Mouse (Mus musculus): ENCODE measurements around the gene Dab1.

Gene Dab1

DNA sequence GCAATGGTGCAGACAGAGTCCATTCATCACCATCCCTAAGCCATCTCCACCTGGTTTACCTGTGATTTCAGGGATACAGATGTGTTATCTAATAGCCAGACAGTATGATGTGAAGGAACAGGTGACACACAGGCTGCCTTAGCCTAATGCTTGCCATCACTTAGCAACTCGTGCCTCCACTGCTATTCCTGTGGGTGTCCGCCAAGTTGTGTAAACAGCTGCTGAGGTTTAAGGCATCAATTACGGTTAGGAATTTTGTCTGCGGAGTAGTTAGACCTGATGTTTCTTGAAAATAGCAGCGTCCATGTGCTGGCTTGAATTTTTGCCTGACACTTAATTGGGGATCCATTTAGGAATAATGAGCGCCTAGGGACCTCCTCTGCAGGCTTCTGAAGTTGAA is 487.1 kb downstream of the Dab1 start:
- no peak for DNase-seq (ENCODE audit: low spot score in 2 of 2)

DNA sequence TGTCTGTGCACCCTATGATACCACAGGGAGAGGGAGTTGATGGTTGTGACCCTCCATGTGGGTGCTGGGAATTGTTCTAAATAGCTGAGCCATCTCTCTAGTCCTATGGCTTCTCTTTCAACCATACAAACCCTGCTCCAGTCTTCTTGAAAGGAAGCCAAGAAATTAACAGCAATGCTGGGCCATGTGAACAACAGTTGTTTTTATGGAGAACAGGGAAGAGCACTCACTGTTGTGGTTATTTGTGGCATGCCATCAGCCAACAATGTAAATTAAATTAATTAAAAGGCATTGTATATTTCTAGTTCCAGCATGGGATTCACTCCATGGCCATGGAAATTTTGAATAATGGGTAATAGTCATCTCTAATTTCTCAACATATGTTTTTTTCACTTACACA is 492.5 kb downstream of the Dab1 start:
- DNase-seq (ENCODE audit: low spot score in 2 of 2): no peak

DNA sequence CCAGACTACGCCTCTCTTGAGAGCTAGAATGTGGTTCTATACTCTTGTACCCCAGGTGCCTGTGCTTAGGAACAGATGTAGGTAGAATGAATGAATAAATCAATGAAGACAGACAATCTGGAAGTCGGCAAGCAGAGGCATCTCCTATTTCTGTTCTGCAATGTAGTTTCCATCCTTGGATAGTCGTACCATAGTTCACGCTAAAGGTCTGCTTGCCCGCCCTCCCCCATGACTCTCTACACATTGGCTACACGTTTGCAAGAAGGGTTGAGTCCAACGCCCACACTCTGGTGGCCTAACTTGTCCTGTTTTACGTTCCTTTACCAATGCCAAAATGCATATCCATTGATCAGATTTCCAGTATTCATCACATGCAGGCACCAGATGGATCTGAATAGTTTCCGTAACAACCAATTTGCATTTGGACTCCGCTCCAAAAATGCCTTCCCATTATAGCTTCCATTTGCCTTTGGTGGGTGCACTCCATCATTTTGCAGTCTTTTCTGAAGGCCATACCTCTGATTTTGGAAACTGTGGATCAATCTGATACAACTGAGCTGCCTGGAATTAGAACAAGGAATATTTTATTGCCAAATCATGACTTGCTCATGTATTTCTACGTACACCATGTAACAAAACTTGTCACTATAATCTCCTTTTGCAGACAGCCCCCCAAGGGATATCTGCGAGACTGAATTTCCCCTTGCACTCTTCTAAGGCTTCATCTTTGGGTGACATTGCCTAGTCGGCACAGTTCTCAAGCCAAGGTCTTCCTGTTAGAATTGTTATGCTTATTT is 494.2 kb downstream of the Dab1 start:
- peak; percentile 31 to 63 for DNase-seq (ENCODE audit: low spot score in 2 of 2)

DNA sequence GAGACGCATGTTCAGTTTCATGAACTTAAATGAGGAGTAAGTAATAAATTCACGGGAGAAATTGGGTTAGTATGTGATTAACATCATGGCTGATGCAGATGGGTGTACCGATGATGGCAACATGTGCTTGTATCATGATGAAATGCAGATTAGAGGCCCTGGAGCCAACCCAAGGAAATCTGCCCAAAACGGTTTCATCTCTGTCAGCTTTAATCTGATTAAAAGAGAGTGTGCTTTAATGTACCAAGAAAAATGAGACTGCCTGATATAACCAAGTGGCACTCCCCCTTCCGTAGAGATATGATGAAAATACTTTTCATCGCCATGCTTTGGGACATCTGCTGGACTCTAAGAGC is 494.8 kb downstream of the Dab1 start:
- DNase-seq (ENCODE audit: low spot score in 2 of 2): no peak

DNA sequence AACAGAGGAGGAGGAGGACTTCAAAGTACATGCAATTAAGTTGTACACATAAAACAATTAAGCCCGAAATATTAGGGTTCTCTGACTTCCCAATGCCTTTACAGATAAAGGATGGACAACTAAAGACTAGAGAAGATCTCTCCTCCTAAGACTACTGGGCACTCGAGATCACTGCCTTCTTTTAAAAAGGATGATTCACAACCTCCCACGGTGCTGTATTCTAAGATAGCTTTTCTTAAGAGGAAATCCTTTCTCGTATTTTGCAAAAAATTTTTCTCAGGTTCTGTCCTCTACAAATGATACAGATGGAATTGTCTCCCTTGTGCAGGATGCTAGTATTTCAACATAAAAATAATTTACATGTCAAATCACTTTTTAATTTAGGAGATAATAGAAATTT is 500.9 kb downstream of the Dab1 start:
- no peak for DNase-seq (ENCODE audit: low spot score in 2 of 2)

DNA sequence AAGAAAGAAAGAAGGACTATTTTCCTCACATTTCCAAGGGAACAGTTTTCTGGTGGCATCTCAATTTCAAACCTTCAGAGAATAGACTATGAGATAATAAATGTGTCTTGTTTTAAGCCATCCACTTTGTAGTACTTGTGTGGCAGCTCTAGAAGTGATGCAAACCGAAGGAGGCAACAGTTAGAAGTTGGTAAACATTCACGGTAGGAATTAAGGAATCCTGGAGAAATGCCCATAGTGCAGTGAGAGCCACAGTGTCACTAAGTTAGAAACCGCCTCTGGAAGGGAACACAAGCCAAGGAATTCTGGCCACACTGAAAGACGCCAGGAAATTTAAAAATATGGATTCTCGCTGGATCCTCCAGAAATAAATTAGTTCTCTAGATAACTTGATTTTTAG is 502.8 kb downstream of the Dab1 start:
- peak in 1 of 2 experiments; percentile 42 for DNase-seq (ENCODE audit: low spot score in 2 of 2)

DNA sequence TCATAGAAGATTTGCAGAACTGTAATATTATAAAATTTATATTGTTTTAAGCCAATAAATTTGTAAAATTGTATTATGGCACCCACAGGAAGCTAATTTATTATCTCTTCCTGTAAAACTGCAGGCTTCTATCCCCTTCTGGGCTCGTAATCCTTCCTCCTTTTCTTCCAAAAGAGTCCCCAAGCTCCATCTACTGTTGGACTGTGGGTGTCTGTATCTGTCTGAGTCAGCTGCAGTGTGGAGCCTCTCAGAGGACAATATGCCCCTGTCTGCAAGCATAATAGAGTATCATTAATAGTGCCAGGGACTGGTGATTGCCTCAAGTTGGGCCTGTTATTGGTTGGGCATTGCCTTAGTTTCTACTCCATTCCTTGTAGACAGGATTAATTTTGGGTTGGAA is 503.2 kb downstream of the Dab1 start:
- no peak for DNase-seq (ENCODE audit: low spot score in 2 of 2)

DNA sequence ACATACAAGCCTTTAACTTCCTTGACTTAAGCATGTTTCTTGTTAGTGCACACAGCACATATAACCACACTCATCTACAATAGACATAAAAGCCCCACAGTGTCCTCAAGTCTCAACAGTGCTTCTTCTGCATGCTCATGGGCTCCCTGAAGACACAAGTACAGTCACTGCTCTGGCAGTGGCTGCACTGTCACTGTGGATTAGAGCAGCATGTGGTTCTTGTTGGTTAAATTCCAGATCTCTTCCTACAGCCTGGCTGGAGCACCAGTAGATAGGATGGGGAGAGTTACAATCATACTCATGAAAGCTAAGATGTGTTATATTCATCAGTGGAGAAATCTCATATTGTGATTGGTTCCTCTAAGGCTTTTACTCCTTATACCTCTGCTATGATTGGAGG is 534.5 kb downstream of the Dab1 start:
- no peak for DNase-seq (ENCODE audit: low spot score in 2 of 2)

DNA sequence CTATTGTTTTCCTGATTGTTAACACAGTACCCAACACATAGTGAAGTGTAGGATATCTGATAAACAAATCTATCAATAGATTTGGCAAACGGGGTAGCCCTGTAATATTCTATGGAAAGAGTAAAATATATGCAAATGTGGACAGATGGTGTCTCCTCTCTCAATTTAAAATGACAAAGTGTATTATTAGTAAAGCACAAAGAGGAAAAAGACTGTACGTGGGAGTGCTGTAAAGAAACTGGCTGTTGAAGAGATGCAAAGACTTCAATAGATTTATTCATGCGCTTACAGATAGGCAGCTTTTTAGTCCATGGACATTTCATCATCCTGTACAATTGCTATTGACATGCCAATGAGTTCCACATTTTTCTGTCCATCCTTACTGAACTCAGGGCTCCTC is 558.9 kb downstream of the Dab1 start:
- DNase-seq (ENCODE audit: low spot score in 2 of 2): peak in 1 of 2 experiments; percentile 6

DNA sequence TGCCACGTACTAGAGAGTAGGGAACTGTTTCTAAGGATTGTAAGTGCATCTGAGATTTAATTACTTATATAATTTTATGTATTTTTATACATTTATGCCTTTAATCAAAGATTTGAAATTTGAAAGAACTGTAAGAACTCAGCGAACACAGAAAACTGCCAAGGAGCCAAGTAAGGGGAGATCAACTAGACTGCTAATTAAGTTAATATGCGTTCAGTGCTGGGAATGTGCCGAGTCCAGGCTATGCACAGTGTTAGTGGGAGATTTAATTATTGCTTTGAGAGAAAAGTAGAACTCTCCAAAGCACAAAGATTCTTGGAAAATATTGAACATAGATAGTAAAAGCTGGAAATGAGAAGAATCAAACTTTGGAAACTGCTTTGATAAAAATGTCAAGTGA is 567.2 kb downstream of the Dab1 start:
- no peak for DNase-seq (ENCODE audit: low spot score in 2 of 2)

DNA sequence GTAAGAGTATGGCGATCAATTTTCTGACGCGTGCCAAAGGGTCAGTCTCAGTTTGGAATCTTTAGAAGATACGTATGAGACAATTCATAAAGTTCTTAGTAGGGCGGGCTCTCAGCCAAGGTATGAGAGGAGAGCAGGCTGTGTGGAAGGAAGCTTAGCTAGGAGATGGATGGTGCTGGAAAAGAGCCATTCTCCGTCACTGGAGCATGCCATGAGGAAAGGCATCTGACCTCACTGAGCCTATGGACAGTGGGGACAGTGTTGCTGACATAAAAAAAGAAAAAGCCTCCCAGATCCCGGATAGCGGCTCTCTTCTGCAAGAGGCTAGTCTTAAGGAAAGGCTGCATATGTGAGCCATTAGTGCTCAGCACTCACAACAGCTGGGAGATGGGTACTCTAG is 579.5 kb downstream of the Dab1 start:
- no peak for DNase-seq (ENCODE audit: low spot score in 2 of 2)

DNA sequence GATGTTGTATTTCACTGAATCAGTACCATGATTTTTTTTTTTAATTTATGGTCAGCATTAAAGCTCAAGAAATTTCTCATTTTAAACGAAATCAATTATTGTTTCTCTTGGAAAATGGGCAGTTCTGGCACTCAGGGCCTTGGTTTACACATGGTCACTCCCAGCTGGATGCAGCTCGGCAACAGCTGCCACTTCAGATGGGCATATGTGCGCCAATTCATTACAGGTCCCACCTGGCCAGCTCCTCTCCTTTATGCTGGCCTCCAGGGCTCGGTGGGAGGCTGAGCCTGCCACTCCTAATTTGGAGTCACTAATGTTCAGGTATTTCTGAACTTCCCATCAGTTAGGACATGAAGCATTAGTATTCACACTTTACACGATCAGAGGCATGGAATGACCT is 582.5 kb downstream of the Dab1 start:
- DNase-seq (ENCODE audit: low spot score in 2 of 2): no peak

DNA sequence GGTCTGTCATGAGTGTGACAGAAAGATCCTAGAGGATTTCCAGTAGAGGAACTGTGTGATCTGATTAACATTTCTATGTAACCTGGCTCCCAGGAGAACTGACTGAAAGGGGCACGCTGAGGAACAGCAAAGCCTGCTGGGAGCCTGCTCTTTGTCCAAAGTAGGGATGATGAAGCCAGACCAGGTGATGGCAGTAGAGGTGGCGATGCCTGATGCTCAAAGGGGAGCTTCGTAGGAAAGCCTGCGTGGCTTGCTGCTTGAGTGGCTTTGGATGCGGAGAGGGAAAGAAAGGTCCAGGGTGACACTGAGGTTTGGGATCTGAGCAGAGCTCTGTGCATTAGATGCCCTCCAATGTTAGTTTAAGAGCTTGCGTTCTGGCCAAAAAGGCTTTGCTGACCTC is 584.9 kb downstream of the Dab1 start:
- no peak for DNase-seq (ENCODE audit: low spot score in 2 of 2)

DNA sequence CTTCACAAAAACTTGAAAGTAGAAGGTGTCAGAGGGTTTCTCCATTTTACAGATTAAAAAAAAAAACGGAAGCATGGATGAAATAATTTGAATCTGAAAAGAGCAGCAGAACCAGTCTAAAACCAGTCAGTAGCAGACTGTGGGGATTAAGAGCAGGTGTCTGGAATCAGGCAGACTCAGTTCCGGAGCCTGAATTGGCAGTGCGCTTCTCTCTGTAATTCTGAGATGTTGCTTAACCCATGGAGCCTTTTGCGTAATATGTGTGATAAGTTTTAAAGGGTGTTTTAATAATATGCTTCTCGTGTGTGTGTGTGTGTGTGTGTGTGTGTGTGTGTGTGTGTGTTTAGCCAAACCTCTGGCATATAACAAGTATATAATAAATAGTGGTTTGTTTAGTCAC is 587.5 kb downstream of the Dab1 start:
- DNase-seq (ENCODE audit: low spot score in 2 of 2): no peak

DNA sequence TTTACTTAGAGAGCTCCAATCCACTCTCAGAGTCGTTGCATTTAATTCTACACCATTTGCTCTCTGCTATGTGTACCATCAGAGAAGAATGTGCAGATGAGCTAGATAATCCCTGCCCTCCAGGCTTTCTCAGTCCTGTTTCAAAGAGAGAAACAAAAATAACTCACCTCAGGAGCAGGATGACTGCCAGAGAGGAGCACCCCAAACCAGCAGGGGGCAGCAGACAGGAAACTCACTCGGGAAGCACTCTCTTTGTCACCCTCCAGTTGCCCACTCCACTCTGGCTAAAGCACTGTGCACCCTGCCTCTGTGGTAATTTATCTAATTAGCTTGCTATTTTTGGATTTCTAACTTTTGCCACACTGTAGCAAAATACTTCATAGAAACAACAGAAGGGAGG is 589.9 kb downstream of the Dab1 start:
- DNase-seq (ENCODE audit: low spot score in 2 of 2): no peak

DNA sequence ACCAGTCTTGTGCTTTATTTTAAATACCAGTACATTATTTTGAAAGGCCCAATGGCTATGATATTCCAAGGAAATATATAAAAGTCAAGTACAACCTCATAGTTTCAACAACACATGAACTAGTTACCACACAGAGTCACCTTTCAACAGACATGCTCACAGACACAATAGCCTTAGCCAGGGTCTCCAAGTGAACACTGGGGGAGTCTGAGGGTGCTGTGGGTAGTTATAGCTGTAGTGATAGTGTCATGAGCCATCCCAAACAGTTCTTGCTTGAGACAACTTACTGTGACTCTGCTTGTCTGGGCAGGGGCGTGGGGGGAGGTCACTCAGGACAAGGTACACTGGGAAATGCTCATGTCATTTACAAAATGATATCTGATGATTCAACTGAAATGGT is 591.6 kb downstream of the Dab1 start:
- no peak for DNase-seq (ENCODE audit: low spot score in 2 of 2)

DNA sequence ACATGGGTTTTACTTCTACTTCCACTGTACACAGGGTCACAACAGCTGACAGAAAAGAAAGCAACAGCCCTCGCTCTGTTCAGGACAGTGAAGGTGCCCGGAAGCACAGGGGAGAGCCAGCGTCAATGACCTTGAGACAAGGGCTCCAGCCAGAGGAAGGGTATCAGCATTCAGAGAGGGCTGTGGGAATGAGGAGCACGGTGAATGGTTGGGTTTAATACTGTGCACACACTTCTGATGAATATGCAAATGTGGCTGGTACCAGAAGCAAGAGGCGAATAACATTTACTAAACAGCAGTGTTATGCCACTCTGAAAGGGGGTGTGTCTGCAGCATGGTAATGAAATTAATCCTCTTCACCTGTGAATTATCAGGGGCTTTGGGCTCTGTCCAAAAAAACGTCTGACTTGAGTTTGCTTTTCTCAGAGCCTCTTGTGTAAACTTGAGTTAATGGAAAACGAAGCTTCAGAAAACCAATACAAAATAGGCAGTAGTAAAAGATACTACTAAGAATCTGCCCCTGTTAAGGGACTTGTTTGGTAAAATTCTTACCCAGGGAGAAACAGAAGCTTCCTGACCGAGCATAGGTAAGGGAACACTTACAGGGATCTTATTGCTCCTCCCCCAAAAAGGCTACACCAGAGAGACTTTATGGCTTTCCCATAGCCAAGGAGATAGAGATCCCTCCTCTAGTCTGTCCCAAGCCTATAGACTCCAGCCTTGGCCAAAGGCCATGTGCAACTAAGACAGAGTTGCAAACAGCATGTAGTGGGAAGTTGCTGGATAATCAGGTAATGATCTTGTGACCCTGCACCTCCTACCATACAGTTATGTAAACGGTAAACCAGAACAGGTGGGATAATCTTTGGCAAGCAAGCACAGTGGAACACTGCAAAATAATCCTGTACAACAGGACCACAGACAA is 592.6 kb downstream of the Dab1 start:
- DNase-seq (ENCODE audit: low spot score in 2 of 2): no peak

DNA sequence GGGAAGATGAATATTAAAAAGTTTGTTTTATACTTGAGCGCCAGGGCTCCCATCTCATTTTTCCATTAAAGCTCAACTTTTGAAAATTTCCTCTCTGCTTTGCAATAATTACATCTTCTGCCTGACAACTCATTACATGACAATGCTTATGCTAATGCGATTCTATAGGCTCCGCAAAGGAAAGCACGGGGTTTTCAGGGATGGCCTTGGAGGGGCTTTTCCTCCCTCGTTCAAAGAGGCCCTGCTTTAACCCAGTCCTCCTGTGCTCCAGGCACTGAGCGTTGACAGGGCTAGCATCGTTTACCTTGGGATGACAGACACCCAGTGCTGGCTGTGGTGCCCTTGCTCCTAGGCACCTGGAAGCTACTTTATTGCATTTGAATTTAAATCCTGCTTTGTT is 595.6 kb downstream of the Dab1 start:
- DNase-seq (ENCODE audit: low spot score in 2 of 2): no peak

DNA sequence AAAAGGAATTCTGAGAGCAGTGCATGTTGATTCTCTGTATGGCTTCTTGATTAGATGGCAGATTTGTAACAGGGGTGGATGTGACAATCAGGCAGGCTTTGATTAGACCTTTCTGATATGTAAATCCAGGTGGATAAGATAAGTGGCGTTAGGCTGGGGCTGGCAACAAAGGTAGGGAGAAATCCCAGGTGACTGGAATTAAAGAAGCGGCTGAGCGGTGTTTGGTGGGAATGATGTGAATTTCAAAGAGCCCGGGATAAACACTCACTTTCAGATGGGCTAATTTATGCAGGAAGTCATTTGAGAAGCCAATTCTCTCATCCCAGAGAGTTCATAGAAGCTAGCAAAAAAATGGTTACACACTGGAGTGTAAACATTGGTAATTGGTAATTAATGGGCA is 598.2 kb downstream of the Dab1 start:
- DNase-seq (ENCODE audit: low spot score in 2 of 2): no peak

DNA sequence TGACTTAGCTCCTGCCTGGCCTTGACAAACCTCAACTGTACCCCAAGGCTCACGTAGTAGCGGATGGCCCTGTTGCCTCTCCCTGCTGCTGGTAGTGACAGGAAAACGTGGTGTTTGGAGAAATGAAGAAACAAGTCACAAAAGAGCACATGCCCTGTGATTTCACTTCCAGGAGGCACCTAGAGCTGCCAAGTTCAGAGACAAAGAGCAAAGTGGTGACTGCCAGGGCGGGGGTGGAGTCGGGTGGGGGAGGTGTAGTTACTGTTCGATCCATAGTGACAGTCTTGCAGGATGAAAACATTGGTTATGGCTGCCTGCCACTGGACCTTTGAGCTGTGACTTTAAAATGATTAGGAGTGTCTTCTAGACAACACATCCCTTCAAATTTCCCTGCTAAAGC is 599.6 kb downstream of the Dab1 start:
- DNase-seq (ENCODE audit: low spot score in 2 of 2): no peak

DNA sequence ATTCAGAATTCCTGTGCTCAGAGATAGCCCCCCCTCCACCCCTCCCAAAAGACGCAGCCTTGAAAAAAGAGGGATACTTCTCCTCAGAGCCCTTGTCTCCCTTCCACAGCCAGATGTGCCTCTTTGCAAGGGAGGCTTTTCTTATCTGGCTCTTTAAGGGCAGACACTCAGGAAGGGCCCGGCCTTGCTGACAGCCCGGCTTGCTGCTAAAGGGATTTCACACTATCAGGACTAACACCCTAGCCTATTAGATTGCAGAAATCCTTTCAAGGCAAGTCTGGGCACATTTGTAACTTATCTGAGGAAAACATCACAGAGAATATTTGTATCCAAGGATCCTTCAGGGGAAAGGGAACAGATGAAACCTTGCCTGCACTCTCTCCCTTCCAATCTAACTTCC is 600.9 kb downstream of the Dab1 start:
- no peak for DNase-seq (ENCODE audit: low spot score in 2 of 2)

DNA sequence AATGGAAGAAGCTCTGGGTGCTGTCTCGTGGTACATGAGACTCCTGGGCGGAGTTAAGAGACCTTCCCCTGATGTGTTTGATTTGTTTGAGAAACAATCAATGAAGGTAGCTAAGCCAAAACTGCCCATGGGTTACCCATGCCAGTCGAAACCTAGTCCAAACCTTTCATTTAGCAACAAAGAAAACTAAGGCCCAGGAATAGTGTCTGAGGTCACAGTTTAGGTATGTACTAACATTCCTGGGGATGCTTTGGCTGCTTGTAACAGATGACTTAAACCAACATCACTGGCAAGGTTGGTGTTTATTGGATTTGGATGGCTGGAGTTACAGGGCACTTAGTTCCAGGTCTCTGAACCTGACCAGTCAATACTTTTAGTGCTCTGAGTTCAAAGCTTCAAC is 610.1 kb downstream of the Dab1 start:
- DNase-seq (ENCODE audit: low spot score in 2 of 2): no peak

DNA sequence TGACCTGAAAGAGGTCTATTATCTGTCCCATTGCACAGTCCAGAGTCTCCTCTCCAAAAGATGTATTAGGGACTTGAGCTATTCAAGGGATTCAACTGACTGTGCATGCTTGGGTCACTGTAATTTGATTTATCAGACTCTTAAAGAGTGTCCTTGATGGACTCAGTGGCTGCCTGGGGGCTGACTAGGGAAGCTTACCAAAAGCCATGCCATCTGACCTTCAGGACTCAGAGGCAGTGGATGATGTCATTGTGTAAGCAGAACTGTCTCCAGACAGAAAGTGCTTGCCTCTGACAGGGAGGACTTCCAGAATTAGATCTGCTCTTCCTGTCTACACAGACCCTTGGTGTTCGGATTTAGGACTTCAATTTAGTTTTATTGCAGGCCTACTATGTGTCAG is 627.3 kb downstream of the Dab1 start:
- DNase-seq (ENCODE audit: low spot score in 2 of 2): no peak
